Mouse (Mus musculus) CH12.LX (cell line): ENCODE results near the gene Map3k7. TPM values are rescaled to one million over a fixed set of nuclear protein-coding genes. Genes with fewer than 3 reads are reported as not detected.

Experiments
- DNase-seq: peaks from one replicate; pipeline ENCODE4 v3.0.0-alpha.2; 2013; ENCODE audit errors: extremely low read depth
- H3K27ac ChIP-seq: 2 replicates; pipeline ENCODE4 v1.5.1; 2012; ENCODE audit warnings: low read depth, mild to moderate bottlenecking, control low read depth, moderate library complexity; ENCODE audit not compliant: insufficient read depth
- H3K27me3 ChIP-seq: replicated peaks from 2 replicates; pipeline ENCODE3; 2012; ENCODE audit warnings: inconsistent platforms
- H3K36me3 ChIP-seq, 2 experiments: replicated peaks in 1 of 2; 2 replicates each; pipeline versions ENCODE3 to v1.6.1; 2012; ENCODE audit warnings: inconsistent platforms in 1 of 2, low read length in 1 of 2, mild to moderate bottlenecking in 1 of 2, mixed read lengths in 1 of 2, moderate library complexity in 1 of 2; ENCODE audit not compliant: control insufficient read depth in 1 of 2, insufficient read depth in 1 of 2
- H3K4me1 ChIP-seq, 2 experiments: 2 replicates each; pipeline ENCODE4 v1.6.1; 2012; ENCODE audit warnings: inconsistent platforms in 1 of 2, moderate library complexity in 1 of 2; ENCODE audit not compliant: insufficient read depth in 2 of 2, control insufficient read depth in 1 of 2
- H3K4me2 ChIP-seq: 2 replicates; pipeline ENCODE4 v1.6.1; 2012; ENCODE audit warnings: low read depth, mild to moderate bottlenecking, control low read depth; ENCODE audit not compliant: poor library complexity, insufficient read depth, severe bottlenecking
- H3K4me3 ChIP-seq, 3 experiments: fragments of 150-350 bp in 1 of 3; sonication (generic) in 1 of 3; replicated peaks in 1 of 3; 2 replicates each; pipeline versions ENCODE3 to v1.5.1; 2011 to 2012; ENCODE audit warnings: low read depth in 2 of 3, low read length in 2 of 3, mild to moderate bottlenecking in 2 of 3, moderate library complexity in 2 of 3, control low read depth in 1 of 3, improper control_type of control experiment in 1 of 3, inconsistent platforms in 1 of 3, mixed read lengths in 1 of 3; ENCODE audit not compliant: poor library complexity in 1 of 3
- H3K79me2 ChIP-seq: replicated peaks from 2 replicates; pipeline ENCODE4 v1.6.1; 2012; ENCODE audit warnings: mild to moderate bottlenecking, moderate library complexity; ENCODE audit not compliant: control insufficient read depth, poor library complexity, insufficient read depth, severe bottlenecking; ENCODE audit errors: extremely low read depth
- H3K9ac ChIP-seq: 2 replicates; pipeline ENCODE4 v1.6.1; 2012; ENCODE audit warnings: low read depth, mild to moderate bottlenecking, control low read depth, moderate library complexity; ENCODE audit not compliant: insufficient read depth
- H3K9me3 ChIP-seq: replicated peaks from 2 replicates; pipeline ENCODE3; 2012; ENCODE audit warnings: low read length, inconsistent platforms, mixed read lengths
- CHD1 ChIP-seq: IDR thresholded peaks from 2 replicates; pipeline ENCODE4 v1.6.1; 2012; ENCODE audit warnings: low read depth, low read length, improper control_type of control experiment, inconsistent platforms
- CHD2 ChIP-seq: IDR thresholded peaks from 2 replicates; pipeline ENCODE4 v1.6.1; 2011; ENCODE audit warnings: low read length, improper control_type of control experiment
- CTCF ChIP-seq, 2 experiments: IDR thresholded peaks in 1 of 2; conservative IDR thresholded peaks in 1 of 2; 2 replicates each; pipeline ENCODE4 v1.5.1; 2011 to 2012; ENCODE audit warnings: low read depth in 2 of 2, low read length in 2 of 2, improper control_type of control experiment in 1 of 2, inconsistent platforms in 1 of 2, mild to moderate bottlenecking in 1 of 2, moderate library complexity in 1 of 2
- E2F4 ChIP-seq: IDR thresholded peaks from 2 replicates; pipeline ENCODE4 v1.6.1; 2011; ENCODE audit warnings: low read depth, low read length, improper control_type of control experiment; ENCODE audit not compliant: insufficient replicate concordance
- ELF1 ChIP-seq: IDR thresholded peaks from 2 replicates; pipeline ENCODE4 v1.6.1; 2014; ENCODE audit warnings: low read depth, mild to moderate bottlenecking, inconsistent platforms, low read length, improper control_type of control experiment
- EP300 ChIP-seq: IDR thresholded peaks from 2 replicates; pipeline ENCODE4 v1.6.1; 2011; ENCODE audit warnings: low read length, improper control_type of control experiment
- ETS1 ChIP-seq: conservative IDR thresholded peaks from 2 replicates; pipeline ENCODE4 v1.6.1; 2012; ENCODE audit warnings: low read depth, mild to moderate bottlenecking, inconsistent platforms, low read length, improper control_type of control experiment, moderate library complexity
- GABPA ChIP-seq: IDR thresholded peaks from 2 replicates; pipeline ENCODE4 v1.6.1; 2012; ENCODE audit warnings: low read depth, low read length, improper control_type of control experiment, inconsistent platforms; ENCODE audit not compliant: insufficient replicate concordance
- HCFC1 ChIP-seq: IDR thresholded peaks from 2 replicates; pipeline ENCODE4 v1.6.1; 2012; ENCODE audit warnings: low read depth, mild to moderate bottlenecking, inconsistent platforms, low read length, improper control_type of control experiment
- IRF4 ChIP-seq: IDR thresholded peaks from 2 replicates; pipeline ENCODE4 v1.6.1; 2014; ENCODE audit warnings: low read depth, mild to moderate bottlenecking, inconsistent platforms, low read length, improper control_type of control experiment
- JUN ChIP-seq: IDR thresholded peaks from 2 replicates; pipeline ENCODE4 v1.6.1; 2011; ENCODE audit warnings: low read depth, mild to moderate bottlenecking, low read length, improper control_type of control experiment, moderate library complexity; ENCODE audit not compliant: insufficient read depth
- JUND ChIP-seq: conservative IDR thresholded peaks from 2 replicates; pipeline ENCODE4 v1.6.1; 2011; ENCODE audit warnings: low read depth, low read length, improper control_type of control experiment
- KAT2A ChIP-seq: IDR thresholded peaks from 2 replicates; pipeline ENCODE4 v1.6.1; 2012; ENCODE audit warnings: low read length, improper control_type of control experiment, inconsistent platforms; ENCODE audit not compliant: insufficient replicate concordance
- MEF2A ChIP-seq: IDR thresholded peaks from 2 replicates; pipeline ENCODE4 v1.6.1; 2014; ENCODE audit warnings: low read depth, mild to moderate bottlenecking, inconsistent platforms, low read length, improper control_type of control experiment, borderline replicate concordance
- MXI1 ChIP-seq: IDR thresholded peaks from 2 replicates; pipeline ENCODE4 v1.6.1; 2011; ENCODE audit warnings: mild to moderate bottlenecking, low read depth, low read length, improper control_type of control experiment
- MYC ChIP-seq: IDR thresholded peaks from 2 replicates; pipeline ENCODE4 v1.6.1; 2011; ENCODE audit warnings: low read depth, mild to moderate bottlenecking, improper control_type of control experiment, low read length
- NELFE ChIP-seq: IDR thresholded peaks from 2 replicates; pipeline ENCODE4 v1.6.1; 2011; ENCODE audit warnings: low read depth, low read length, improper control_type of control experiment
- NRF1 ChIP-seq: IDR thresholded peaks from 2 replicates; pipeline ENCODE4 v1.6.1; 2014; ENCODE audit warnings: low read depth, mild to moderate bottlenecking, inconsistent platforms, low read length, improper control_type of control experiment, moderate library complexity
- PAX5 ChIP-seq: IDR thresholded peaks from 2 replicates; pipeline ENCODE4 v1.6.1; 2012; ENCODE audit warnings: low read length, inconsistent platforms, mixed read lengths
- POLR2A ChIP-seq: IDR thresholded peaks from 2 replicates; pipeline ENCODE4 v1.6.1; 2011; ENCODE audit warnings: low read depth, mild to moderate bottlenecking, improper control_type of control experiment, low read length
- POLR2AphosphoS2 ChIP-seq: IDR thresholded peaks from 2 replicates; pipeline ENCODE4 v1.6.1; 2011; ENCODE audit warnings: low read depth, low read length, improper control_type of control experiment
- RAD21 ChIP-seq: IDR thresholded peaks from 2 replicates; pipeline ENCODE4 v1.6.1; 2011; ENCODE audit warnings: low read depth, mild to moderate bottlenecking, low read length, improper control_type of control experiment, moderate library complexity
- RCOR1 ChIP-seq: conservative IDR thresholded peaks from 2 replicates; pipeline ENCODE4 v1.6.1; 2012; ENCODE audit warnings: low read depth, mild to moderate bottlenecking, inconsistent platforms, low read length, improper control_type of control experiment
- SIN3A ChIP-seq: IDR thresholded peaks from 2 replicates; pipeline ENCODE4 v1.6.1; 2012; ENCODE audit warnings: low read length, improper control_type of control experiment, inconsistent platforms
- TBP ChIP-seq: conservative IDR thresholded peaks from 2 replicates; pipeline ENCODE4 v1.6.1; 2011; ENCODE audit warnings: low read depth, low read length, improper control_type of control experiment
- UBTF ChIP-seq: IDR thresholded peaks from 2 replicates; pipeline ENCODE4 v1.6.1; 2012; ENCODE audit warnings: low read depth, mild to moderate bottlenecking, inconsistent platforms, low read length, improper control_type of control experiment, moderate library complexity
- USF1 ChIP-seq: IDR thresholded peaks from 2 replicates; pipeline ENCODE4 v1.6.1; 2014; ENCODE audit warnings: low read depth, mild to moderate bottlenecking, inconsistent platforms, low read length, improper control_type of control experiment
- USF2 ChIP-seq: conservative IDR thresholded peaks from 2 replicates; pipeline ENCODE4 v1.6.1; 2011; ENCODE audit warnings: low read depth, low read length, improper control_type of control experiment
- ZC3H11A ChIP-seq: IDR thresholded peaks from 2 replicates; pipeline ENCODE4 v1.6.1; 2012; ENCODE audit warnings: low read depth, mild to moderate bottlenecking, inconsistent platforms, low read length, improper control_type of control experiment
- ZMIZ1 ChIP-seq: IDR thresholded peaks from 2 replicates; pipeline ENCODE4 v1.6.1; 2012; ENCODE audit warnings: low read depth, mild to moderate bottlenecking, inconsistent platforms, low read length, improper control_type of control experiment
- ZNF384 ChIP-seq: IDR thresholded peaks from 2 replicates; pipeline ENCODE4 v1.6.1; 2012; ENCODE audit warnings: low read depth, low read length, improper control_type of control experiment, inconsistent platforms
- dilution Hi-C: fragments of 300-500 bp; cut with MboI; formaldehyde crosslinking; loops from 2 replicates; pipeline ENCODE4 v1.14.3; 2020; ENCODE audit warnings: low sequenced_read_pairs; ENCODE audit not compliant: extremely low pct_unique_long_range_greater_than_20kb, extremely low pct_ligation_motif_present
- in situ Hi-C: fragments of 300-500 bp; cut with MboI; formaldehyde crosslinking; loops from 3 replicates; pipeline ENCODE4 v1.14.3; 2019; ENCODE audit warnings: low sequenced_read_pairs, low pct_ligation_motif_present, low pct_unique_long_range_greater_than_20kb, mixed read lengths
- polyA plus RNA-seq: library from polyadenylated mRNA; unstranded; fragments of >175 nt; gene quantifications from 2 replicates; pipeline ENCODE4 v1.2.1, GENCODE M21; 2012; ENCODE audit warnings: low read depth; ENCODE audit not compliant: insufficient read length
- total RNA-seq, 2 experiments: library from RNA; depleted of rRNA; stranded (reverse); fragments of 300-350 nt in 1 of 2; fragments of >200 nt in 1 of 2; gene quantifications; 2 replicates each; pipeline ENCODE4 v1.2.3; 2012 to 2014

Gene Map3k7
- total and polyA plus RNA-seq, 3 experiments = 41.7 to 63.7 (median 43.9) TPM

GRCm38 (mm10) chr4:31975260-31975950, 11.5 kb downstream of the Map3k7 start:
- H3K27me3 ChIP-seq = no peaks in the 10 kb centered on the region
- no peak overlapping the region for H3K4me2 ChIP-seq
- dilution Hi-C loops = no loop called here
- peaks cover 8% of the 10 kb centered on the region for H3K79me2 ChIP-seq
- no peak overlapping the region for H3K4me3 ChIP-seq
- peaks cover 3% of the 10 kb centered on the region for H3K9me3 ChIP-seq
- no peak for TF ChIP-seq ZNF384
- TF ChIP-seq JUN = no peak
- TF ChIP-seq E2F4 = no peak
- TF ChIP-seq HCFC1 = no peak
- TF ChIP-seq USF2 = no peak
- TF ChIP-seq PAX5 = no peak
- TF ChIP-seq EP300 = no peak
- TF ChIP-seq IRF4 = no peak
- no peak for TF ChIP-seq MXI1
- TF ChIP-seq ZC3H11A = no peak
- TF ChIP-seq RAD21 = no peak
- no peak for TF ChIP-seq POLR2AphosphoS2
- no peak for TF ChIP-seq MYC
- no peak for TF ChIP-seq NRF1
- no peak for TF ChIP-seq CHD1
- no peak for TF ChIP-seq USF1
- TF ChIP-seq, all 38 proteins: peak for 0
- Histone ChIP-seq H3K4me1 (peaks cover 0 to 23% of the 10 kb centered on the region in 2 experiments; a peak in 2 of 4 replicates), H3K9ac (no peak overlapping the region), H3K27ac (no peak overlapping the region), H3K36me3 (peaks cover 28 to 52% of the 10 kb centered on the region in 2 experiments)
- DNase-seq = no peak
- in situ Hi-C loops = loop anchor here (10.0 kb wide), 1 partner anchor 79 kb away; no protein-coding TSS in a partner anchor

DNA sequence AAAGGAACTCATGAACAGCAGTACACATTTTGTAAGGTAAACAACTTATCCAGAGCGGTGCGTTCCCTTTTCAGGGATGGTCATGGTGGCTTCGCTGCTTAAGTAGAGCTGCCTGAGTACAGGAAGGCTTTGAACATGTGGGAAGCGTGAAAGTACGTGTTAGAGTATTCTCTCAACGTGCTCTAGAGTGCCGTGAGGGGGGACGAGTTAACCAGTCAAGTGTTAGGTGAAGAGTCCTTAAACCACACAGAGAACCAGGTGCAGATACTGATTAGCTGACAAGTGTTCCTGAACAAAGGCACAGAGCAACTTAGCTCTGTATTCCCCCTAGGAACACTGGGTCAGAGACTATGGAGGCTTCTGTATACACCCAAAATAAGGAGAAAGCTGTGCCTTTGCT, 18.0 kb downstream of the Map3k7 start:
- Histone ChIP-seq H3K4me1 (no peaks in the 10 kb centered on the region), H3K9me3 (peaks cover 3% of the 10 kb centered on the region), H3K27ac (no peak overlapping the region), H3K4me2 (no peak overlapping the region), H3K36me3 (peaks cover 37 to 66% of the 10 kb centered on the region in 2 experiments), H3K27me3 (no peaks in the 10 kb centered on the region), H3K79me2 (no peaks in the 10 kb centered on the region; the same call in 1 of the 2 replicates), H3K9ac (no peak overlapping the region), H3K4me3 (no peak overlapping the region)
- no peak for DNase-seq
- in situ Hi-C loops (no loop called here), dilution Hi-C loops (no loop called here)
- TF ChIP-seq ZMIZ1 (no peak), HCFC1 (no peak), ZC3H11A (no peak), EP300 (no peak), POLR2AphosphoS2 (no peak), RAD21 (no peak), MEF2A (no peak), GABPA (no peak), CTCF (conservative IDR thresholded peaks at IDR 0.05 in 1 of 2, IDR thresholded peaks at IDR 0.05 in 1 of 2; ENCODE audit: low read depth in 2 of 2, low read length in 2 of 2) (no peak), RCOR1 (no peak), POLR2A (no peak), ELF1 (no peak), JUND (no peak), ETS1 (no peak), KAT2A (no peak), NELFE (no peak), UBTF (no peak), SIN3A (no peak), TBP (no peak), CHD2 (no peak)
